Mouse (Mus musculus): ENCODE measurements at regions not wholly inside any gene's neighbourhood (a gene's known extent, or its start where the extent isn't known, plus 50 kb on each side); places are given as distances from the start of the nearest gene placed in this dataset.

DNA sequence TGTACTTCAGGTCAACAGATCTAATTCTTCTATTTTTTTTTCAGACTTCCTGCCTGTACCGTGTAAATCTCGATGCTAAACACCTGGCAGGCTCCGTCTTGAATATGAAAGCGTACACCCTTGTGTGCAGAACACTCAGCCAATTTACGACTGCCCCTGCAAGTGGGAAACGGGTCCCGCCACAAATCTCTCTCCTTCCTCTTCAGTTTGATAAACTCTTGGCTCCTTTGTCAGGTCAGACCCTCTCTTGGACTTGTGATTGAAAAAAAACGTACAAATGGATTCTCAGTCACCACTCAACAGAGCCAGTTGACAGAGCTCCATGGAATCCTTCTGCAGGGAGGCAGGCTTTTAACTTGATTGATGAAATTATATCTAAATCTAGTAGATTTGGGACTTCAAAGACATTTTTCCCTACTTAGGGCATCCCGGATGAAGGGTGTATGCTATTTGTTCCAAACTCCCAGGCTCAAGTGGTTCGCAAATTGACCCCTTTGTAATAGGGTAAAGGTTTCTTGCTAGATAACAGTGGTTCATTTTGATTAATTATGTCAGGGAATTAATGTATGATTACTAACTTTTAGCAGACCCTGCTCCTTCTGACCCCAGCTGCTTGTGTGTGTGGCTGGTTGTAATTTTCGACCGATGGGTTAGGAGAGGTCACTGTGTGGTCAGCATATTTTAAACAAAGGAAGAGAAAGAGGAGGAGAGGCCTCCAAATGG, 429.7 kb upstream of the Nr2f2 start:
- H3K27ac ChIP-seq (ENCODE audit: insufficient read depth, low read depth, low read length), result peak overlapping the region; percentile 63
- H3K4me3 ChIP-seq (ENCODE audit: insufficient read depth, low read depth, low read length), result no peak overlapping the region
- 42% methylated on average over 12 of the region's 12 CpGs for WGBS
- no peak for TF ChIP-seq POLR2A (IDR thresholded peaks at IDR 0.05; ENCODE audit: low read depth, low read length)
- TF ChIP-seq CTCF (conservative IDR thresholded peaks at IDR 0.05; ENCODE audit: insufficient read depth, insufficient read length, low read depth, low read length), result no peak
- H3K4me1 ChIP-seq (ENCODE audit: control insufficient read depth, insufficient read depth, low read length), result peaks cover 12% of the 10 kb centered on the region; the same call in 1 of the 2 replicates
- DNase-seq, result peak; percentile 65
- H3K27me3 ChIP-seq (replicated peaks; ENCODE audit: control insufficient read depth, insufficient read depth, low read length), result no peaks in the 10 kb centered on the region
- no peaks in the 10 kb centered on the region for H3K36me3 ChIP-seq (ENCODE audit: control insufficient read depth, insufficient read depth, low read length)

- no peak overlapping the region for H3K4me3 ChIP-seq (ENCODE audit: insufficient read depth, low read depth, low read length)
- no peaks in the 10 kb centered on the region for H3K36me3 ChIP-seq (ENCODE audit: control insufficient read depth, insufficient read depth, low read length)
- no peaks in the 10 kb centered on the region for H3K27me3 ChIP-seq (replicated peaks; ENCODE audit: control insufficient read depth, insufficient read depth, low read length)
- TF ChIP-seq POLR2A (IDR thresholded peaks at IDR 0.05; ENCODE audit: low read depth, low read length) (no peak), CTCF (conservative IDR thresholded peaks at IDR 0.05; ENCODE audit: insufficient read depth, insufficient read length, low read depth, low read length) (no peak)
- WGBS, result 55% methylated on average over 21 of the region's 21 CpGs
- peaks cover 2% of the 10 kb centered on the region; the same call in 1 of the 2 replicates for H3K4me1 ChIP-seq (ENCODE audit: control insufficient read depth, insufficient read depth, low read length)
- no peak overlapping the region for H3K27ac ChIP-seq (ENCODE audit: insufficient read depth, low read depth, low read length)
- no peak for DNase-seq
These were observed 422.6 kb upstream of the Nr2f2 start for GRCm38 (mm10) chr7:70788902-70789796.

- no peak for DNase-seq
- TF ChIP-seq CTCF (conservative IDR thresholded peaks at IDR 0.05; ENCODE audit: insufficient read depth, insufficient read length, low read depth, low read length) (no peak), POLR2A (IDR thresholded peaks at IDR 0.05; ENCODE audit: low read depth, low read length) (no peak)
- WGBS, result 61% methylated on average over 5 of the region's 5 CpGs
- Histone ChIP-seq H3K27ac (ENCODE audit: insufficient read depth, low read depth, low read length) (no peak overlapping the region), H3K4me1 (ENCODE audit: control insufficient read depth, insufficient read depth, low read length) (peaks cover 2% of the 10 kb centered on the region; the same call in 1 of the 2 replicates), H3K27me3 (replicated peaks; ENCODE audit: control insufficient read depth, insufficient read depth, low read length) (no peaks in the 10 kb centered on the region), H3K36me3 (ENCODE audit: control insufficient read depth, insufficient read depth, low read length) (no peaks in the 10 kb centered on the region), H3K4me3 (ENCODE audit: insufficient read depth, low read depth, low read length) (no peak overlapping the region)
These were observed 421.4 kb upstream of the Nr2f2 start for GRCm38 (mm10) chr7:70787966-70788365.

DNA sequence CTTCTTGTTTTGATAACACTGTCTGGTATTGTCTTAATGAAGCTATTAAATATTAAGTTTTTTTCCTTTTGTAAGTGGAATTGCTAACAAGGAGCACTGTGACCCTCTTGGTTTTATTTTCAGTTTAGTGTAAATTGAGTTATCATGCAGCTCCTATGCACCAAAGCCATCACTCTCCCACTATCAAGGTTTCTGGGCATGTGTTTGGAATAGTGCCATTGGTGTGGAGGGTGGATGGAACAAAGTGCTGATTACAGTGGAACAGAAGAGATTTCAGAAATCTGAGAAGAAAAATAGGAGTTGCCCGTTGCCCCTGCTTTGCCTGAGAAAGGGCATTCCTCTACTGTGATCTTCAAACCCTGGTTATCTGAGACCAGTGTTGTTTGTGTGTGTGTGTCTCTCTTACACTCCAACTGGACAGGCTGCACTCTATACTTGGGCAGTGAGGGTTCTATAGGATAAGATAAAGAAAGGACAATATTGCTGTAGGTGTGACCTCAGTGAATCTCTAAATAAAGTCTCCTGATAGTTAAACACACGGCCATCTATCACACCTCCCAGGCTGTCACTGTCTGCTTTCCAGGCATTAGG, 414.3 kb upstream of the Nr2f2 start:
- Histone ChIP-seq H3K27me3 (replicated peaks; ENCODE audit: control insufficient read depth, insufficient read depth, low read length) (no peaks in the 10 kb centered on the region), H3K4me1 (ENCODE audit: control insufficient read depth, insufficient read depth, low read length) (no peaks in the 10 kb centered on the region), H3K36me3 (ENCODE audit: control insufficient read depth, insufficient read depth, low read length) (no peaks in the 10 kb centered on the region), H3K27ac (ENCODE audit: insufficient read depth, low read depth, low read length) (no peak overlapping the region), H3K4me3 (ENCODE audit: insufficient read depth, low read depth, low read length) (no peak overlapping the region)
- 56% methylated on average over 2 of the region's 2 CpGs for WGBS
- no peak for TF ChIP-seq POLR2A (IDR thresholded peaks at IDR 0.05; ENCODE audit: low read depth, low read length)
- no peak for TF ChIP-seq CTCF (conservative IDR thresholded peaks at IDR 0.05; ENCODE audit: insufficient read depth, insufficient read length, low read depth, low read length)
- DNase-seq, result no peak

DNA sequence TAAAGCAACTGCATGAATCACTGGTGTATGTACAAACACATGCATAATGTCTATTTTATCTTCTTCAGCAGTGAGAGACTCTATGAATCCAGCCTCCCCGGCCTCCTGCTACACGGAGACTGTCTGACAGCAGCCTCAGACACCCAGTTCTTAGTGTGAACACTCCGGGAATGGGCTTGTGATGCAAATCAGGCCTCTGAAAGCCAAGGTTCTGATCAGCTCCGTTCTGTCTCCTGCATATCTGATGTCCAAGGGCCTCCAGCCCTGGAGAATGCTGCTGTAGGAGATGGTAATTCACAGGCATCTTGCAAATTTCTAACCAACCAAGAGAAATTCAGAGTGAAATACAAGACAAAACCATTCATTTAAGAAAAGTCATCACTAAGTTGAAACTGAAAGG, 411.2 kb upstream of the Nr2f2 start:
- Histone ChIP-seq H3K27me3 (replicated peaks; ENCODE audit: control insufficient read depth, insufficient read depth, low read length) (no peaks in the 10 kb centered on the region), H3K4me3 (ENCODE audit: insufficient read depth, low read depth, low read length) (no peak overlapping the region), H3K4me1 (ENCODE audit: control insufficient read depth, insufficient read depth, low read length) (no peaks in the 10 kb centered on the region), H3K36me3 (ENCODE audit: control insufficient read depth, insufficient read depth, low read length) (no peaks in the 10 kb centered on the region), H3K27ac (ENCODE audit: insufficient read depth, low read depth, low read length) (no peak overlapping the region)
- DNase-seq, result no peak
- WGBS, result 88% methylated on average over 4 of the region's 4 CpGs
- no peak for TF ChIP-seq CTCF (conservative IDR thresholded peaks at IDR 0.05; ENCODE audit: insufficient read depth, insufficient read length, low read depth, low read length)
- no peak for TF ChIP-seq POLR2A (IDR thresholded peaks at IDR 0.05; ENCODE audit: low read depth, low read length)

DNA sequence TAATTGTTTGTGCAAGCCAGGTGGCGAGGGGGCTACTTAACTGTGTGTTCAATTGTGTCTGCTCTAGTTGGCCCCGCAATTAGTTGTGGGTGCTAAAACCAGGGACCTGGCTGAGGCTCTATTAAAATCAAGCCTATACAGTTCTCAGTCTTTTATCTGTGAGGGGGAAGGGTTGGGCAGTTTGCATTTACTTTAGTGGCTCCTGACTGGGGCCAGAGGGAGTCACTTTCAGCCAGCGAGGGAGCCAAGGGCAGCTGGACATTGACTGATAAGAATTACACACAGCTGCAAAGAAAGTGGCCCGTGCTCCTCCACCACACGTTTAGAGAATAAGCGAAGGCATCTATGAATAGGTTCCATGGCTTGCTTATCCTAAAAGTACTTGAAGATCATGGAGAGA, 403.1 kb upstream of the Nr2f2 start:
- TF ChIP-seq POLR2A (IDR thresholded peaks at IDR 0.05; ENCODE audit: low read depth, low read length), result no peak
- DNase-seq, result no peak
- no peak overlapping the region for H3K4me3 ChIP-seq (ENCODE audit: insufficient read depth, low read depth, low read length)
- H3K36me3 ChIP-seq (ENCODE audit: control insufficient read depth, insufficient read depth, low read length), result no peaks in the 10 kb centered on the region
- H3K27me3 ChIP-seq (replicated peaks; ENCODE audit: control insufficient read depth, insufficient read depth, low read length), result no peaks in the 10 kb centered on the region
- no peaks in the 10 kb centered on the region for H3K4me1 ChIP-seq (ENCODE audit: control insufficient read depth, insufficient read depth, low read length)
- WGBS, result 74% methylated on average over 6 of the region's 6 CpGs
- no peak overlapping the region for H3K27ac ChIP-seq (ENCODE audit: insufficient read depth, low read depth, low read length)

- no peak for DNase-seq
- H3K27ac ChIP-seq (ENCODE audit: insufficient read depth, low read depth, low read length), result no peak overlapping the region; the same call in 1 of the 2 replicates
- 68% methylated on average over 5 of the region's 5 CpGs for WGBS
- H3K4me3 ChIP-seq (ENCODE audit: insufficient read depth, low read depth, low read length), result no peak overlapping the region
- H3K4me1 ChIP-seq (ENCODE audit: control insufficient read depth, insufficient read depth, low read length), result no peaks in the 10 kb centered on the region
- TF ChIP-seq POLR2A (IDR thresholded peaks at IDR 0.05; ENCODE audit: low read depth, low read length) (no peak), CTCF (conservative IDR thresholded peaks at IDR 0.05; ENCODE audit: insufficient read depth, insufficient read length, low read depth, low read length) (no peak)
- no peaks in the 10 kb centered on the region for H3K36me3 ChIP-seq (ENCODE audit: control insufficient read depth, insufficient read depth, low read length)
- H3K27me3 ChIP-seq (replicated peaks; ENCODE audit: control insufficient read depth, insufficient read depth, low read length), result no peaks in the 10 kb centered on the region
These were observed 401.2 kb upstream of the Nr2f2 start for GRCm38 (mm10) chr7:70767697-70768096.

Measured in kidney, adult 2 months (tissue).